Mouse (Mus musculus) monocyte, adult 5-6 weeks (primary cell): ENCODE data around the gene Dennd2d. TPM values are rescaled to one million over a fixed set of nuclear protein-coding genes. Genes with fewer than 3 reads are reported as not detected.

Experiments
- ATAC-seq: fragments of 153-309, 156-312 bp; replicated peaks from 2 replicates; pipeline ENCODE4 v1.8.0; 2017; ENCODE audit warnings: mild to moderate bottlenecking; ENCODE audit not compliant: low TSS enrichment, insufficient number of reproducible peaks, severe bottlenecking, poor library complexity, low FRiP score
- total RNA-seq: library from RNA; stranded (forward); fragments of 200-1000, 200-491, 200-594 nt; gene quantifications from 3 replicates; pipeline ENCODE4 v1.2.3, GENCODE M21; 2017

Dennd2d gene
- 25.0 to 49.5 TPM (median 27.4 TPM) in 3 replicates for total RNA-seq

- 0 out of 2 replicates have a peak, but pooled peaks have one; percentile 5 for ATAC-seq
These were observed at the start of gene Dennd2d for GRCm38 (mm10) chr3:106482281-106483081. TSS of gene Dennd2d (plus strand) at chr3:106482405.

GRCm38 (mm10) chr3:106448571-106448970 is 33.6 kb upstream of the Dennd2d start:
- ATAC-seq: peak; percentile 87

- ATAC-seq: no peak
These were observed 33.2 kb upstream of the Dennd2d start for GRCm38 (mm10) chr3:106448995-106449394.

GRCm38 (mm10) chr3:106449567-106449966 is 32.6 kb upstream of the Dennd2d start:
- ATAC-seq: peak; percentile 59

- ATAC-seq: no peak
These were observed 29.6 kb upstream of the Dennd2d start for GRCm38 (mm10) chr3:106452616-106453015.

- no peak for ATAC-seq
These were observed 24.8 kb upstream of the Dennd2d start for GRCm38 (mm10) chr3:106457298-106457869.

GRCm38 (mm10) chr3:106462059-106462470 is 20.1 kb upstream of the Dennd2d start:
- ATAC-seq: peak; percentile 66

- no peak for ATAC-seq
These were observed 19.7 kb upstream of the Dennd2d start for GRCm38 (mm10) chr3:106462493-106462892.

GRCm38 (mm10) chr3:106464750-106465149 is 17.5 kb upstream of the Dennd2d start:
- ATAC-seq: no peak

- no peak for ATAC-seq
These were observed 8.0 kb upstream of the Dennd2d start for GRCm38 (mm10) chr3:106474210-106474609.

GRCm38 (mm10) chr3:106476863-106477262 is 5.3 kb upstream of the Dennd2d start:
- ATAC-seq: no peak

GRCm38 (mm10) chr3:106483297-106483696 is 1.1 kb downstream of the Dennd2d start:
- no peak for ATAC-seq

GRCm38 (mm10) chr3:106483796-106484405 is 1.7 kb downstream of the Dennd2d start:
- ATAC-seq: no peak

GRCm38 (mm10) chr3:106484861-106485260 is 2.7 kb downstream of the Dennd2d start:
- ATAC-seq: no peak; the same call in 1 of the 2 replicates

- ATAC-seq: peak; percentile 69
These were observed 3.6 kb downstream of the Dennd2d start for GRCm38 (mm10) chr3:106485810-106486209.

GRCm38 (mm10) chr3:106487551-106487950 is 5.3 kb downstream of the Dennd2d start:
- ATAC-seq: no peak

GRCm38 (mm10) chr3:106490239-106490638 is 8.0 kb downstream of the Dennd2d start:
- no peak for ATAC-seq

GRCm38 (mm10) chr3:106492723-106493122 is 10.5 kb downstream of the Dennd2d start:
- no peak for ATAC-seq

- ATAC-seq: no peak
These were observed 11.0 kb downstream of the Dennd2d start for GRCm38 (mm10) chr3:106493202-106493601.

GRCm38 (mm10) chr3:106493882-106494281 is 11.7 kb downstream of the Dennd2d start:
- ATAC-seq: no peak
